Mouse (Mus musculus) lung, adult 2 months (tissue): Measurements from ENCODE around the gene Cox7a2l.

Experiments
- CTCF ChIP-seq: fragments of 200-500 bp; IDR thresholded peaks from 2 replicates; pipeline ENCODE4 v1.5.1; 2011; ENCODE audit warnings: mild to moderate bottlenecking, low read length, control low read depth; ENCODE audit not compliant: insufficient read depth
- POLR2A ChIP-seq: fragments of 200-500 bp; IDR thresholded peaks from 2 replicates; pipeline ENCODE4 v1.6.1; 2011; ENCODE audit warnings: low read depth, mild to moderate bottlenecking, control low read depth, low read length, borderline replicate concordance; ENCODE audit errors: extremely low read depth

DNA sequence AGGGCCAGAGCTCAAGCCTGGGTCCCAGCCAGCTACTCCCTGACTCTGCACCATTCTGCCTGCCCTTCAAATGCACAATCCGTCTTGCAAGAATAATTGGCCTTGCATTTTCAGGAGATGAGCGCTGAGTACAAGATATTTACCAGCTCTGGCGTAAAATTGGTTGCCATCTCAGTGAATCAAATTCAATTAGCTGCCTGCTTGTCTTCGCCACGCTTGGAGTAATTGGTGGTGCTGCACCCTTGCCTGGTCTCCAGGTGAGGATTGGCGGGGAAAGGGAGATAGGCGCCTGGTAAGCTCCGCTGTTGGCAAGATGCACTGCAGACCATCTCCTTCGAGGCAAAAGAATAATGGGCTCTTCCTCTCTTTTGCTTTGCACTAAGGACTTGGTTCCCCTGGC lies 21.0 kb upstream of the Cox7a2l start:
- TF ChIP-seq CTCF (no peak), POLR2A (no peak)
